Mouse (Mus musculus): Measurements from ENCODE around the gene Ogfr.

GRCm38 (mm10) chr2:180597490-180597889, 8.4 kb downstream of the Ogfr start, which contains the start of gene Col9a3:
- TF ChIP-seq CTCF (IDR thresholded peaks at IDR 0.05) (no peak), EP300 (IDR thresholded peaks at IDR 0.05; ENCODE audit: insufficient read depth, low read depth, low read length) (no peak)
